Mouse (Mus musculus) lung, embryonic 14.5 days (tissue): Measurements from ENCODE around the gene Gm20388. TPM values are rescaled to one million over a fixed set of nuclear protein-coding genes. Genes with fewer than 3 reads are reported as not detected.

Experiments used
- ATAC-seq: fragments of 200-750 bp; cut with Nextera tagmentation; 2 replicates; pipeline ENCODE4 v1.8.0; 2017; ENCODE audit warnings: mild to moderate bottlenecking, moderate TSS enrichment, moderate library complexity; ENCODE audit not compliant: insufficient read depth
- DNase-seq: peaks from one replicate; pipeline ENCODE4 v3.0.0-alpha.2; 2015
- H3K27ac ChIP-seq: fragments of 300-500 bp; sonication (generic); 2 replicates; pipeline ENCODE4 v1.5.1; 2014; ENCODE audit warnings: low read depth, mild to moderate bottlenecking, moderate library complexity
- H3K27me3 ChIP-seq: fragments of 300-500 bp; sonication (generic); 2 replicates; pipeline ENCODE4 v1.6.1; 2014; ENCODE audit warnings: low read length, control low read depth; ENCODE audit not compliant: insufficient read depth
- H3K36me3 ChIP-seq: fragments of 300-500 bp; sonication (generic); 2 replicates; pipeline ENCODE4 v1.6.1; 2014; ENCODE audit warnings: control low read depth; ENCODE audit not compliant: insufficient read depth
- H3K4me1 ChIP-seq: fragments of 300-500 bp; sonication (generic); 2 replicates; pipeline ENCODE4 v1.6.1; 2014; ENCODE audit warnings: antibody characterized with exemption, control low read depth; ENCODE audit not compliant: insufficient read depth
- H3K4me2 ChIP-seq: fragments of 300-500 bp; sonication (generic); 2 replicates; pipeline ENCODE4 v1.6.1; 2014; ENCODE audit warnings: mild to moderate bottlenecking
- H3K4me3 ChIP-seq: fragments of 300-500 bp; sonication (generic); 2 replicates; pipeline ENCODE4 v1.5.1; 2014; ENCODE audit warnings: low read depth, low read length
- H3K9ac ChIP-seq: fragments of 300-500 bp; sonication (generic); 2 replicates; pipeline ENCODE4 v1.6.1; 2014
- H3K9me3 ChIP-seq: fragments of 300-500 bp; sonication (generic); 2 replicates; pipeline ENCODE4 v1.6.1; 2016; ENCODE audit warnings: low read depth, low read length, control low read depth
- CTCF ChIP-seq: IDR thresholded peaks from 2 replicates; pipeline ENCODE4 v1.5.1; 2016; ENCODE audit warnings: antibody characterized with exemption, low read depth
- WGBS: fragments of 180-500 bp; shearing (Covaris S2); extraction: QIAGEN DNeasy Blood & Tissue Kit; methylation state at CpG from one replicate; pipeline ENCODE4 v1.1.7; 2014; 5-methylcytosine and 5-hydroxymethylcytosine counted together
- polyA plus RNA-seq: library from polyadenylated mRNA; unstranded; fragments of >200 nt; fragmentation: Nextera tagmentation; extraction: Ambion mirVana; gene quantifications from 2 replicates; pipeline ENCODE4 v1.2.1, GENCODE M21; 2014

Gm20388 gene
- polyA plus RNA-seq, 1 experiment from 2014 or later, result not detected

DNA sequence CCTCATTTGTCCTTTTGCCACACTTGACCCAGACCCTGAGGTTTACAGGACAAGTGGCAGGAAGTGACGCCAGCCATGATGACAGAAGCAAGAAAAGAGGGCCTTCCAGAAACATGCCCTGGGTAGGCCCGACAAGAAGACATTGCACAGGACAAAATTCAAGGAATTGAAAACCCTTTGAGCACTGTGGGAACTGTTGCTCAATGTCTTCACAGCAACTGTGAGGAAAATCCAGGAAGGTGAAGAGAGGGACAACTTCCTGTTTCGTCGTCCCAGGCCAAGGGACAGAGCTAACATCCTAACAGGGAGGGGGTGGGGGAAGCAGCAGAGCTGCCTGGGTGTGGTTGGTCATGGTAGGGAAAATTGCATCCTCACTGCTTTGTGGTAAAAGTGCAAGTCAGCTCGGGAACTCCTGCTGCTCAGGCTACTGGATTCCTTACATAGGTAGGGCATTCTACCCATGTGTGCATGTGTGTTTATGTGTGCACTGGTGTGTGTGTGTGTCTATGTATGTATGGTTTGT, 3839.6 kb downstream of the Gm20388 start:
- Histone ChIP-seq H3K27ac (no peak overlapping the region), H3K4me2 (no peak overlapping the region), H3K9me3 (no peaks in the 10 kb centered on the region), H3K27me3 (no peaks in the 10 kb centered on the region), H3K4me3 (no peak overlapping the region), H3K4me1 (peaks cover 12% of the 10 kb centered on the region; the same call in 1 of the 2 replicates), H3K36me3 (no peaks in the 10 kb centered on the region), H3K9ac (no peak overlapping the region)
- WGBS, result 35% methylated on average over 5 of the region's 5 CpGs
- TF ChIP-seq CTCF, result no peak
- ATAC-seq, result no peak
- DNase-seq, result no peak

DNA sequence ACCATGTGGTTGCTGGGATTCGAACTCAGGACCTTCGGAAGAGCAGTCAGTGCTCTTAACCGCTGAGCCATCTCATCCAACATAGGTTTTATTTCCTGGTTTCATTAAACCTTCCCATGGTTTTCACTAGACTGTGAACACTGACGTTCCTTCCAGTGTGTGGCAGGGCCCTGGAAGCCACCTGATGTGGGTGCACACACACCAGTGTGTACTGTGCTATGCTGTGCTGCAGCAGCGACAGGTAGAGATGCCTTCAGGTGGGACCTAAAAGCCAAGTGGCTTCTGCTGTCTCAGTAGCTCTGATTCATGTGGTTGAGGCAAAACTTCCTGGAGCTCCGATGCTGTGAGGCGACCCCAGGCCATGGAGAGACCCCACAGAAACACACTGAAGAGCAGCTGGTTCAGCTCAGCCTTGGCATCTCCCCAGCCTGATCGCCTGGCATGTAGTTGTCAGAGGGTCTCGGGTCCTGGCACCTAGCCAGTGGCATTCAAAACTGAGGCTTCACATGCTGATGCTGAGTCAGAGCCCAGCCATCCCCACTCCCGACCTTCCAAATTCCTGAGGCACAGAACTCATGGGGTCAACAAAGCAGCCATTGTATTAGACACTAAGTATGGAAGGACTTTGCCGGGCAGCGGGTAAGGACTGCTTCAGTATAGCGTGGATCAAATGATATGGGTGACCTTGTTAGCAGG, 3842.3 kb downstream of the Gm20388 start:
- ATAC-seq (peak; percentile 44; the same call in 1 of the 2 replicates), DNase-seq (peak; percentile 85)
- Histone ChIP-seq H3K9me3 (no peaks in the 10 kb centered on the region), H3K36me3 (no peaks in the 10 kb centered on the region), H3K4me3 (no peak overlapping the region), H3K27me3 (no peaks in the 10 kb centered on the region), H3K4me2 (no peak overlapping the region), H3K27ac (peak overlapping the region; percentile 52), H3K9ac (no peak overlapping the region), H3K4me1 (peaks cover 12% of the 10 kb centered on the region; the same call in 1 of the 2 replicates)
- WGBS, result 49% methylated on average over 13 of the region's 13 CpGs
- no peak for TF ChIP-seq CTCF

DNA sequence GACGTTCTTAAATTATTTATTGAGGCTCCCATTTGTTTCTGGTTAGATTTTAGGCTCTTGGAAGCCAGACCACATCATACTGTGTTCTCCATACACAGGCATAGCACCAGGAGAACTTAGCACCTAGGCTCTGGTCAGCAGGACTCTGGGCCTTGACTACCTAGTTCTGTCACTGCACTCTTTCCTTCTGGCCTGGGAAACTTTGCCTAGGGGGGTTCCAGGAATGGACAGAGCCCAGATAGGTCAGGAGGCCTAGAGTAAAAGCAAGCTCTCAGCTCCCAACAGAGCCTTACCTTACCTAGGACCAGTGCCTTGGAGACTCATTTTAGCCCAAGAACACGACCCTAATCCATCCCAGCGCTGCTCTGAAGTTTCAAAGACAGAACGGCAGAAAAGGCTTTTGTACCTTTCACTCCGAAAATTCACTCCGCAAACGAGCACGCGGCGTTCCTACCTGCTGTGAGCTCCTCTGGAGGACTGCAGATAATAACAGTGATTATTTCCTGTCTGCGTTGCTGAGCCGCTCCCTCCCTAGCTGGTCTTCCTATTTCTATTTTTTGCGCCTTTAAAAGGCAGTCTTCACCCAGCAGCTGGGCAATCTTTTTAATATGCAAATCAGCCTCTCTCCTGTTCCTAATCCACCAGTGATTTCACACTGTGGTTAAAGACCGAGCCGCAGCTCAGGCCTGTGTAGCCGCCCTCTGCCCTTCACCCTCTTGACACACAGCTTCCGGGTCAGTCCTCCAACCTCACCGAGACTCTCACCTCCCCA, 3843.1 kb downstream of the Gm20388 start:
- 31% methylated on average over 18 of the region's 18 CpGs for WGBS
- H3K4me2 ChIP-seq, result 0 out of 2 replicates have a peak overlapping the region, but pooled peaks have one; percentile 15
- H3K36me3 ChIP-seq, result no peaks in the 10 kb centered on the region
- ATAC-seq, result no peak
- H3K9me3 ChIP-seq, result no peaks in the 10 kb centered on the region
- H3K4me1 ChIP-seq, result peaks cover 12% of the 10 kb centered on the region; the same call in 1 of the 2 replicates
- H3K4me3 ChIP-seq, result no peak overlapping the region
- DNase-seq, result no peak
- peak overlapping the region; percentile 52 for H3K27ac ChIP-seq
- TF ChIP-seq CTCF, result no peak
- no peaks in the 10 kb centered on the region for H3K27me3 ChIP-seq
- no peak overlapping the region for H3K9ac ChIP-seq

GRCm38 (mm10) chr8:123754538-123755431, 3844.1 kb downstream of the Gm20388 start:
- no peak overlapping the region for H3K9ac ChIP-seq
- H3K4me2 ChIP-seq, result no peak overlapping the region
- no peak for TF ChIP-seq CTCF
- no peaks in the 10 kb centered on the region for H3K9me3 ChIP-seq
- no peak for ATAC-seq
- H3K27me3 ChIP-seq, result no peaks in the 10 kb centered on the region
- peaks cover 12% of the 10 kb centered on the region; the same call in 1 of the 2 replicates for H3K4me1 ChIP-seq
- no peaks in the 10 kb centered on the region for H3K36me3 ChIP-seq
- no peak overlapping the region for H3K27ac ChIP-seq
- 65% methylated on average over 13 of the region's 13 CpGs for WGBS
- no peak for DNase-seq
- no peak overlapping the region for H3K4me3 ChIP-seq

- H3K4me2 ChIP-seq, result no peak overlapping the region
- H3K27ac ChIP-seq, result no peak overlapping the region
- 53% methylated on average over 8 of the region's 8 CpGs for WGBS
- no peak for DNase-seq
- ATAC-seq, result no peak
- H3K36me3 ChIP-seq, result no peaks in the 10 kb centered on the region
- no peaks in the 10 kb centered on the region for H3K9me3 ChIP-seq
- H3K27me3 ChIP-seq, result no peaks in the 10 kb centered on the region
- H3K9ac ChIP-seq, result no peak overlapping the region
- H3K4me1 ChIP-seq, result peaks cover 26% of the 10 kb centered on the region
- no peak for TF ChIP-seq CTCF
- no peak overlapping the region for H3K4me3 ChIP-seq
These were observed 3846.3 kb downstream of the Gm20388 start for GRCm38 (mm10) chr8:123756901-123757300.

DNA sequence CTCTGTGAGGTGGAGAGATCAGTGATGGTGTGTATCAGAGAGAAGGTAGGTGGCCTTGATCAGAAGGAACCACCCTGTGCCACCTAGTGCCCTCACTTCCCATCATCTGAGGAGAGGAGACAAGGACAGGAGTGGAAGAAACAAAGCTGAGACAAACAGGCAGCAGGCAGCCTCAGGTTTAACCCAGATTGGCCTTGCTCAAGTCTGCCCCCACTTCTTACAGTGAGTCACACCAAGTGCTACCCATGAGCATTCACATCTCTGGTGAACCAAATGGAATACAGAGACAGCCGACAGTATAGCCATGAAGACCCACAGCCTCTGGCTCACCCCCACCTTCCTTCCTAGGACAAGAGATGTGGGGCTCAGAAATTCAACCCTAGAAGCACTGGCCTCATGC, 3848.3 kb downstream of the Gm20388 start:
- no peaks in the 10 kb centered on the region for H3K27me3 ChIP-seq

More for the DNA sequence above, 3848.3 kb downstream of the Gm20388 start:
- Histone ChIP-seq H3K4me3 (no peak overlapping the region), H3K9ac (no peak overlapping the region), H3K9me3 (no peaks in the 10 kb centered on the region), H3K4me1 (peaks cover 33% of the 10 kb centered on the region), H3K4me2 (no peak overlapping the region), H3K27ac (no peak overlapping the region), H3K36me3 (no peaks in the 10 kb centered on the region)
- DNase-seq, result no peak
- no peak for ATAC-seq
- no peak for TF ChIP-seq CTCF
- 57% methylated on average over 1 of the region's 1 CpGs for WGBS
